14 mouse cellular contexts compared by ENCODE assay signal in genomic region chr5:143334418-143335088, GRCm38 (mm10). TPM values are rescaled to one million over a fixed set of nuclear protein-coding genes. Genes with fewer than 3 reads are reported as not detected.
DNase-seq lines count a peak whose midpoint lies in the region; ATAC-seq and TF ChIP-seq lines count a peak whose summit lies in the region.
"Had no signal": no experiment of that assay in that cellular context is flagged by ENCODE, and none has a peak within 500 bp of the region (broad histone marks: within the 10 kb centered on the region; RNA-seq: fewer than 3 reads in every experiment).

No protein-coding gene starts in this region.

- no peak overlapping the region for H3K27ac ChIP-seq in kidney, embryonic 14.5 days (ENCODE audit: low read depth, low read length)
- H3K27ac ChIP-seq: embryonic facial prominence, embryonic 12.5 days; forebrain, embryonic 10.5 days; kidney, postnatal 0 days; limb, embryonic 15.5 days; lung, embryonic 15.5 days had no signal

- no peak for DNase-seq in kidney, adult 18-20 months
- DNase-seq in R1 (ENCODE audit: low read depth, low spot score): peak; percentile 67
- DNase-seq in spleen, postnatal 36 days (ENCODE audit: low spot score in 2 of 2): no peak
- DNase-seq in gastrocnemius, adult 18-20 months (ENCODE audit: low spot score): no peak

- TF ChIP-seq CTCF in E14TG2a.4 (conservative IDR thresholded peaks at IDR 0.05; ENCODE audit: low read length): no peak

- H3K9me3 ChIP-seq in kidney, embryonic 14.5 days (ENCODE audit: control insufficient read depth, low read length): no peaks in the 10 kb centered on the region
- 0 out of 2 replicates have a peak, but pooled peaks cover 5% of the 10 kb centered on the region for H3K9me3 ChIP-seq in E14TG2a.4 (ENCODE audit: low read length)
- H3K9me3 ChIP-seq: embryonic facial prominence, embryonic 12.5 days; forebrain, embryonic 10.5 days; heart, embryonic 12.5 days; limb, embryonic 15.5 days; lung, embryonic 15.5 days had no signal

- no peaks in the 10 kb centered on the region for H3K36me3 ChIP-seq in kidney, embryonic 14.5 days (ENCODE audit: control insufficient read depth, insufficient read depth, low read length)
- no peaks in the 10 kb centered on the region for H3K36me3 ChIP-seq in E14TG2a.4 (ENCODE audit: insufficient read depth, low read length)
- H3K36me3 ChIP-seq: embryonic facial prominence, embryonic 12.5 days; forebrain, embryonic 10.5 days; heart, embryonic 12.5 days; limb, embryonic 15.5 days; lung, embryonic 15.5 days had no signal

- H3K9ac ChIP-seq in kidney, embryonic 14.5 days (ENCODE audit: low read depth, low read length): no peak overlapping the region
- H3K9ac ChIP-seq: embryonic facial prominence, embryonic 12.5 days; heart, embryonic 12.5 days; limb, embryonic 15.5 days; lung, embryonic 15.5 days had no signal

- H3K4me2 ChIP-seq in kidney, embryonic 14.5 days (replicated peaks; ENCODE audit: low read depth, low read length): no peak overlapping the region
- H3K4me2 ChIP-seq: embryonic facial prominence, embryonic 12.5 days; limb, embryonic 15.5 days; lung, embryonic 15.5 days had no signal

- no peaks in the 10 kb centered on the region for H3K4me1 ChIP-seq in kidney, embryonic 14.5 days (ENCODE audit: control insufficient read depth, insufficient read depth, low read length)
- peaks cover 26% of the 10 kb centered on the region for H3K4me1 ChIP-seq in E14TG2a.4 (replicated peaks; ENCODE audit: low read depth, low read length)

- no peak overlapping the region for H3K4me3 ChIP-seq in kidney, embryonic 14.5 days (ENCODE audit: low read length)
- peak overlapping the region; percentile 35; the same call in 1 of the 2 replicates for H3K4me3 ChIP-seq in E14TG2a.4 (replicated peaks; ENCODE audit: low read length)
- H3K4me3 ChIP-seq: embryonic facial prominence, embryonic 12.5 days; forebrain, embryonic 10.5 days; heart, embryonic 12.5 days; limb, embryonic 15.5 days; lung, embryonic 15.5 days had no signal

- no peaks in the 10 kb centered on the region; the same call in 1 of the 2 replicates for H3K27me3 ChIP-seq in kidney, embryonic 14.5 days (ENCODE audit: control insufficient read depth, insufficient read depth, low read length)
- no peaks in the 10 kb centered on the region for H3K27me3 ChIP-seq in E14TG2a.4 (ENCODE audit: insufficient read depth, low read length)
- H3K27me3 ChIP-seq: embryonic facial prominence, embryonic 12.5 days; heart, embryonic 12.5 days; limb, embryonic 15.5 days; Patski had no signal

- ATAC-seq in kidney, embryonic 14.5 days (ENCODE audit: low FRiP score, low TSS enrichment): 0 out of 2 replicates have a peak, but pooled peaks have one; percentile 42
- ATAC-seq in megakaryocyte progenitor cell, adult 5-6 weeks (replicated peaks; ENCODE audit: poor library complexity): peak; percentile 23; the same call in 1 of the 2 replicates
- ATAC-seq: Patski had no signal

- 64% methylated on average over 14 of the region's 14 CpGs for WGBS in kidney, embryonic 14.5 days

RNA-seq across cellular contexts. Expression of gene Zdhhc4, which starts 5.5 kb away (rescaled TPM):
- polyA plus RNA-seq in kidney, embryonic 14.5 days (2014; fragmentation: Nextera tagmentation; extraction: Ambion mirVana): 63.4 and 86.2 TPM in 2 replicates
- 58.7 and 66.4 TPM in 2 replicates for total RNA-seq in megakaryocyte progenitor cell, adult 5-6 weeks (2015)
- total RNA-seq in megakaryocyte progenitor cell, adult 5-6 weeks (2017): 36.2 and 38.7 TPM in 2 replicates
- 10 to 100 TPM; 34.7 to 38.1 TPM for total RNA-seq in gastrocnemius, adult 18-20 months (2021)

RNA-seq across cellular contexts. Expression of gene E130309D02Rik, which starts 19.4 kb away (rescaled TPM):
- 34.5 and 39.9 TPM in 2 replicates for polyA plus RNA-seq in kidney, embryonic 14.5 days (2014; fragmentation: Nextera tagmentation; extraction: Ambion mirVana)
- 40.4 and 41.5 TPM in 2 replicates for total RNA-seq in megakaryocyte progenitor cell, adult 5-6 weeks (2015)
- 23.7 and 23.8 TPM in 2 replicates for total RNA-seq in megakaryocyte progenitor cell, adult 5-6 weeks (2017)
- 10 to 100 TPM; 10.5 to 12.6 TPM for total RNA-seq in gastrocnemius, adult 18-20 months (2021)

RNA-seq across cellular contexts. Expression of gene Grid2ip, which starts 22.6 kb away (rescaled TPM):
- polyA plus RNA-seq in kidney, embryonic 14.5 days (2014; fragmentation: Nextera tagmentation; extraction: Ambion mirVana): 0.06 and 0.20 TPM in 2 replicates
- total RNA-seq in megakaryocyte progenitor cell, adult 5-6 weeks (2015): not detected in 2 replicates
- total RNA-seq in megakaryocyte progenitor cell, adult 5-6 weeks (2017): not detected in 2 replicates
- total RNA-seq in gastrocnemius, adult 18-20 months (2021): not detected

RNA-seq across cellular contexts. Expression of gene Zfp853, which starts 41.1 kb away (rescaled TPM):
- polyA plus RNA-seq in kidney, embryonic 14.5 days (2014; fragmentation: Nextera tagmentation; extraction: Ambion mirVana): 0.06 and 0.08 TPM in 2 replicates
- total RNA-seq in megakaryocyte progenitor cell, adult 5-6 weeks (2015): not detected in 2 replicates
- total RNA-seq in megakaryocyte progenitor cell, adult 5-6 weeks (2017): not detected in 2 replicates
- total RNA-seq in gastrocnemius, adult 18-20 months (2021): not detected
- polyA plus RNA-seq: forebrain, embryonic 10.5 days; heart, embryonic 12.5 days; lung, embryonic 15.5 days; Patski had no signal
